Mouse (Mus musculus): Measurements from ENCODE around the gene Cebpz. TPM values are rescaled to one million over a fixed set of nuclear protein-coding genes. Genes with fewer than 3 reads are reported as not detected.

Cebpz gene
- total RNA-seq (2018; cell fraction: chromatin; rRNA removed): 10 to 100 TPM; 11.0 to 41.7 (median 29.6) TPM
- 10 to 100 TPM; 12.2 to 20.0 (median 16.6) TPM for total RNA-seq (2018; cell fraction: cytosol; rRNA removed)
- total RNA-seq (2018; cell fraction: nucleus; rRNA removed): 10 to 100 TPM; 12.3 to 55.9 (median 16.8) TPM
- polyA plus RNA-seq (2018): 14.3 to 26.7 TPM (median 23.4 TPM) in 3 replicates

- WGBS (ENCODE audit: missing documents): 1% methylated on average over 45 of the region's 45 CpGs
- peak within 1 kb of the TSS; percentile 50 for H3K27ac ChIP-seq
- peaks cover 44% of the 10 kb centered on the region for H3K79me2 ChIP-seq (ENCODE audit: inconsistent target)
- peak within 1 kb of the TSS; percentile 99 for H3K4me3 ChIP-seq (ENCODE audit: inconsistent target)
- H3K36me3 ChIP-seq (ENCODE audit: inconsistent target): peaks cover 38% of the 10 kb centered on the region; the same call in 1 of the 2 replicates
Measured at GRCm38 (mm10) chr17:78936466-78937228, at the start of gene Cebpz, which contains the start of gene Ndufaf7. TSS of gene Cebpz (minus strand) at chr17:78937066. TSS of gene Ndufaf7 (plus strand) at chr17:78937136.

DNA sequence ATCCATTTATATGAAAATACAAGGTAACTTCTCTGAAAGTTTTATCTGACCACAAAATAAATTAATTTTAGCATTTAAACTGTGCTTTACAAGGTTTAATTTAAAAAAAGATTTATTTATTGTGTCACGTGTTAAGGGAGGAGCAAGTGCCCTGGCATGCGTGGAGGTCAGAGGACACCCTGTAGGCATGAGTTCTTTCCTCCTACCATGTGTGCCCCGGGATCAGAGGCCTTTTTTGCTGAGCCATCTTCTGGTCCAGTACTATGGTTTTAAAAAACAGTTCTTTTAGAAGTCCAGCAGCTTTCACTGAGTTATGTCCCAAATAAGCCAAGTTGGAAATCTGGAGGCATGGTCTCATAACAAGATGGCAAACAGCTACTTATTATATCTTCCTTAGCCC, 46.9 kb upstream of the Cebpz start:
- Histone ChIP-seq H3K4me3 (ENCODE audit: inconsistent target) (no peak overlapping the region), H3K79me2 (ENCODE audit: inconsistent target) (peaks cover 22% of the 10 kb centered on the region), H3K36me3 (ENCODE audit: inconsistent target) (peaks cover 26% of the 10 kb centered on the region; the same call in 1 of the 2 replicates), H3K27ac (no peak overlapping the region)
- 90% methylated on average over 3 of the region's 3 CpGs for WGBS (ENCODE audit: missing documents)

DNA sequence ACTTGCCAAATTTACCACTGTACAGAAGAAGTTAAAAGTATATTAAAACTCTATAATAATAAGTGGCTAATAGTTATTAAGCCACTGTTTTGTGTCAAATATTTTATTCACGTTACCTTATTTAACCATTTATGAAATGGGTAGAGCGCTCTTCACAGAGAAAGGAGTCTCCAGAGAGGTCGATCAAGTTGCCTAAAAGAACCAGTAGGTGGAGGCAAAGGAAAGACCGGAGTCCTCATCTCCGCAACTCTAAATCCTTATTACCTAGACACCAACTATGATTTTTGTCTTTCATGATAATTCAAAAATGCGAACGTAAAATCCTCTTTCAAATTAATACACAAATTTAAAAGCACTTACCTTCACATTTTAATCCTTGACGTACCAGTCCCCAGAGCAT, 46.3 kb upstream of the Cebpz start:
- WGBS (ENCODE audit: missing documents): 97% methylated on average over 6 of the region's 8 CpGs
- H3K27ac ChIP-seq: no peak overlapping the region
- H3K4me3 ChIP-seq (ENCODE audit: inconsistent target): no peak overlapping the region
- peaks cover 26% of the 10 kb centered on the region; the same call in 1 of the 2 replicates for H3K36me3 ChIP-seq (ENCODE audit: inconsistent target)
- peaks cover 16% of the 10 kb centered on the region for H3K79me2 ChIP-seq (ENCODE audit: inconsistent target)

DNA sequence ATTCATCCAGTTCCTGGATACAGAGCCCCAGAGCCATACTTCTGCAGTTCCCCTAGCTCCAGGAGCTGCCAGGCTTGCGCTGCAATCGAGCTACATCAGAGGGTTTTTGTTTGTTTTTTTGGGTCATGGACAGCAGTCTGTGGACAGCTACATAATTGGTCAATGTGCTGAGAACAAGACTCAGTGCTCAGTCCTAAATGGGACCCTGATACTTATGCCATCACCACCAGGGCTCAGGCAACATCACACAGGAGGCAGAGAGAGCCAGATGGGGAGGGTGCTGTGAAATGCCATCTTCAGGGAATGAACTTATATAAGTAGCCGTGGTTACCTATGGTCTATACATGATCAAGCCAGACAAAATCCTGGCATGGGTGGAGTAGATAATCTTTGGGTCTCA, 31.6 kb upstream of the Cebpz start:
- Histone ChIP-seq H3K4me3 (ENCODE audit: inconsistent target) (no peak overlapping the region), H3K36me3 (ENCODE audit: inconsistent target) (peaks cover 11% of the 10 kb centered on the region; the same call in 1 of the 2 replicates), H3K79me2 (ENCODE audit: inconsistent target) (no peaks in the 10 kb centered on the region), H3K27ac (no peak overlapping the region)
- 93% methylated on average over 3 of the region's 3 CpGs for WGBS (ENCODE audit: missing documents)

DNA sequence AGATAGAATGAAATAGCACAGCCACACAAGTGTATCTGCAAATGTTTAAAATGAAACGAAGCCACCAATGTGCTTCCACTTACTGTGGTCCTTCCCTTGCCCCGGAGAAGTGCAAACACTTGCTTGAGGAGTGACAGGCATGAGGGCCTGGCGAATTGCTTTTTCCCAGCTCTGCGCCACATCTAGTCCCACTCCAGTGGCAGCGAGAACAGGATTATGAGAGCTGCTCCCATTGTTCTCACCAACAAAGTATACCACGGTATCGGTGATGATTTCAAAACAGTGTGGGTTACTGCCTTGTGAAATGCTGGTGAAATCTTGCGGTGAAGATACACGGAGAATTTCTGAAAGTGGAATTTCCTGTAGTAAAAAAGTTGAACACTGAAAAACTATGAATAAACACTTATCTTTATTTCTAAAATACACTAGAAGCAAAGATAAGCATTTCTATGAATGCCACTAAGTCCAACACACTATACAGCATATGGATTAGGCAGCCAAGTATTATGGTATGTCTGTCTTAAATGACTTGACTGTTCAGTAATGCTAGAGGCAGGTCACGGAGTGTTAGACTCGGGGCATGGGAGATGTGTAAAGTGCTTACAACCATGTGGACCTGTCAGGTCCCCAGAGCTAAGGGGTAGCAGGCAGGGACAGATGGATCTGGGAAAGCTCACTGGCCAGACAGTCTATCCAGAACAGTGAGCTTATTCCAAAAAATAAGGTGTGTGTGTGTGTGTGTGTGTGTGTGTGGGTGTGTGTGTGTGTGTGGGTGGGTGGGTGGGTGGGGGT, 29.4 kb upstream of the Cebpz start:
- Histone ChIP-seq H3K79me2 (ENCODE audit: inconsistent target) (no peaks in the 10 kb centered on the region), H3K36me3 (ENCODE audit: inconsistent target) (peaks cover 15% of the 10 kb centered on the region; the same call in 1 of the 2 replicates), H3K4me3 (ENCODE audit: inconsistent target) (no peak overlapping the region), H3K27ac (no peak overlapping the region)
- WGBS (ENCODE audit: missing documents): 49% methylated on average over 11 of the region's 11 CpGs

- 100% methylated on average over 1 of the region's 1 CpGs for WGBS (ENCODE audit: missing documents)
- no peak overlapping the region for H3K4me3 ChIP-seq (ENCODE audit: inconsistent target)
- no peak overlapping the region for H3K27ac ChIP-seq
- H3K79me2 ChIP-seq (ENCODE audit: inconsistent target): no peaks in the 10 kb centered on the region
- peaks cover 29% of the 10 kb centered on the region; the same call in 1 of the 2 replicates for H3K36me3 ChIP-seq (ENCODE audit: inconsistent target)
Measured at GRCm38 (mm10) chr17:78964387-78964786, 27.5 kb upstream of the Cebpz start.

DNA sequence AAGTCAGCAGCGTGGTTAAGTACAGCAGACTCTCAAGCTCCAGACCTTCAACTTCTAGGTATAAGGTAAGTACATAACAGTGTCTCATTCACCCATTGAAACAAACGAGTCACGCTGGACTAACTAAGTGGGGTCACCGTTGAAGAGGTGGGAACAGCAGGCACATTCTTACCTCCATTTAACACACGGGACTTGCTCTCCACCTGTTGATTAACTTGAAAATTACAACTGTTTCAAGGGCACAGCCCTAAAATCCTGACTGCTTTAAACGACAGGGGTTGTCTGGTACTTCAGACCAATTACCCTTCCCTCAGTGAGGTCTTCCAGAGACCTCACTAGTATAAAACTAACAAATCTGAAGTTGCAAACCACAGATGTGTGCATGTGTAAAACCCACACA, 22.6 kb upstream of the Cebpz start:
- no peak overlapping the region for H3K4me3 ChIP-seq (ENCODE audit: inconsistent target)
- H3K36me3 ChIP-seq (ENCODE audit: inconsistent target): peaks cover 54% of the 10 kb centered on the region
- WGBS (ENCODE audit: missing documents): 86% methylated on average over 6 of the region's 6 CpGs
- H3K79me2 ChIP-seq (ENCODE audit: inconsistent target): no peaks in the 10 kb centered on the region
- H3K27ac ChIP-seq: no peak overlapping the region

DNA sequence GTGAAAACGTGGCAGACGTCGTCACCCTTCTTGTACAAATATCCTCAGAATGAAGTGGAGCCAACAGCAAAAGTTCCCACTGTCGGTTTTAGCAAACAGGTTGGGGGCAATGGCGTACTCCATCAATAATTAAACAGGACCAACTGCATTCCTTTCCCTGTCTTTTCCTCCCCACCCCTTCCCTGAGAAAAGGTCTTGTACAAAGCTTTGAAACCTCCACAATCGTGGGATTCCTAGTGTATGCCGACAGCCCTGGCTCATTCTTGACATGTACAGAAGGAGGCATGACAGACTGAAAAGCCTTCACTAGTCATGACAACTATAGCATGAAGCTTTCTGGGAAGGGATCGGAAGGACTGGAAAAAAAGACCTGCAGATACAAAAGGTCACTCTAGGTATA, 16.4 kb upstream of the Cebpz start:
- 94% methylated on average over 8 of the region's 8 CpGs for WGBS (ENCODE audit: missing documents)
- Histone ChIP-seq H3K4me3 (ENCODE audit: inconsistent target) (no peak overlapping the region), H3K79me2 (ENCODE audit: inconsistent target) (no peaks in the 10 kb centered on the region), H3K36me3 (ENCODE audit: inconsistent target) (peaks cover 44% of the 10 kb centered on the region), H3K27ac (no peak overlapping the region)

DNA sequence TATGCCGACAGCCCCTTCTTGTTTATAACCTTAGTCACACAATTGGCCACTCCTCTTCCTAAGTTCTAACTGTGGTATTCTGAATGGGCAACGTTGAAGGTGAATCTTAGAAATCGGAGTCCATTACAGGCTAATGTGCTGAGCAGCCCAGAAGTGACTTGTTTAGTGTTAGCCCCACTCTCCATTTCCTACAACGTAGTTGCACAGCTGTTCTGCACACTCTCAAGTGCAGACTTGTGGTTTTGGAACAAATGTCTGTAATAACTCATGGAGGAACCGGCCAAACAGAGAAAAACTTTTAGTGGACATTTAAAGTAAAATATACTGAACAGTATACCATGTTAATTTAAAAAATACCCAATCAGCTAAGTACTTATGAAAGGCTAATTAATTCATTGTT, 15.2 kb upstream of the Cebpz start:
- Histone ChIP-seq H3K4me3 (ENCODE audit: inconsistent target) (no peak overlapping the region), H3K36me3 (ENCODE audit: inconsistent target) (peaks cover 40% of the 10 kb centered on the region), H3K79me2 (ENCODE audit: inconsistent target) (no peaks in the 10 kb centered on the region), H3K27ac (no peak overlapping the region)
- WGBS (ENCODE audit: missing documents): 85% methylated on average over 5 of the region's 5 CpGs

DNA sequence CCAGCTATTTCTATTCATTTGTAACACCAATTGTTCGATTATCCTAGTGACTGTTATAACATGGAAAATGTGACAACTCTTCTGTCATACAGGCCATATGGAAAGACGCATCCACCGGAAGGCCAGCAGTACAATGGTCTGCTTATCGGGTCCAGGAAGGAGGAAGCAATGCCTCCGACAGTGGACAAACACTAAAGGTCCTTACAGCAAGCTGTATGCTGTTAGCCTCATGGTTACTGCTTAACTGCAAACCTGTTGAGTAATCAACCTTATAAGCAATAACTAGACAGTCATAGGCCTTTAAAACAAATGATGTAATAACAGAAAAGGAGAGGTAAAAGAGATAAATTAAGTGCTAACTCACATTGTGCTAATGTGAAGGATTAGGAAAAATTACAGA, 14.4 kb upstream of the Cebpz start:
- 91% methylated on average over 5 of the region's 5 CpGs for whole genome bisulfite sequencing (ENCODE audit: missing documents)
- no peak overlapping the region for H3K27ac ChIP-seq
- no peak overlapping the region for H3K4me3 ChIP-seq (ENCODE audit: inconsistent target)
- peaks cover 32% of the 10 kb centered on the region; the same call in 1 of the 2 replicates for H3K36me3 ChIP-seq (ENCODE audit: inconsistent target)
- no peaks in the 10 kb centered on the region for H3K79me2 ChIP-seq (ENCODE audit: inconsistent target)

DNA sequence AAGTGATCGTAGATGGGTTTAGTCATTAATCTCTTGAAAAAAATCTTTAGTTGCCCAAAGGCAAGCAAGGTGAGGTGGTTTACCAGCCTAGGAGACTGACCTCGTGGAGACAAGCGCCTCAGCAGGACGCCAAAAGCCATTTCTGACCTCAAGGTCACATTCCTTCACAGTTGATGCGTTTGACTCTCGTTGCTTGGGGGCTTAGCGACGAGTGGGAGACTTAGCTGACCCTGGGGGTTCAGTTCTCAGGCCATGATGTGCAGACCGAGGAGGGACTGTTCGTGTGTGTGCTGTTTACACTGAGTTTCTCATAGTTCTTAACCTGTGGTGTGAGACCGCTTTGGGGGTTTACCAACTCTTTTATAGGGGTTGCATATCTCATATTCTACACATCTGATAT, 5.7 kb upstream of the Cebpz start:
- Histone ChIP-seq H3K27ac (no peak overlapping the region), H3K36me3 (ENCODE audit: inconsistent target) (no peaks in the 10 kb centered on the region; the same call in 1 of the 2 replicates), H3K79me2 (ENCODE audit: inconsistent target) (no peaks in the 10 kb centered on the region), H3K4me3 (ENCODE audit: inconsistent target) (no peak overlapping the region)
- whole genome bisulfite sequencing (ENCODE audit: missing documents): 92% methylated on average over 11 of the region's 11 CpGs

GRCm38 (mm10) chr17:78938927-78939326, 2.1 kb upstream of the Cebpz start:
- H3K27ac ChIP-seq: no peak overlapping the region
- 9% methylated on average over 3 of the region's 4 CpGs for WGBS (ENCODE audit: missing documents)
- no peak overlapping the region for H3K4me3 ChIP-seq (ENCODE audit: inconsistent target)
- H3K79me2 ChIP-seq (ENCODE audit: inconsistent target): peaks cover 29% of the 10 kb centered on the region
- peaks cover 15% of the 10 kb centered on the region; the same call in 1 of the 2 replicates for H3K36me3 ChIP-seq (ENCODE audit: inconsistent target)

DNA sequence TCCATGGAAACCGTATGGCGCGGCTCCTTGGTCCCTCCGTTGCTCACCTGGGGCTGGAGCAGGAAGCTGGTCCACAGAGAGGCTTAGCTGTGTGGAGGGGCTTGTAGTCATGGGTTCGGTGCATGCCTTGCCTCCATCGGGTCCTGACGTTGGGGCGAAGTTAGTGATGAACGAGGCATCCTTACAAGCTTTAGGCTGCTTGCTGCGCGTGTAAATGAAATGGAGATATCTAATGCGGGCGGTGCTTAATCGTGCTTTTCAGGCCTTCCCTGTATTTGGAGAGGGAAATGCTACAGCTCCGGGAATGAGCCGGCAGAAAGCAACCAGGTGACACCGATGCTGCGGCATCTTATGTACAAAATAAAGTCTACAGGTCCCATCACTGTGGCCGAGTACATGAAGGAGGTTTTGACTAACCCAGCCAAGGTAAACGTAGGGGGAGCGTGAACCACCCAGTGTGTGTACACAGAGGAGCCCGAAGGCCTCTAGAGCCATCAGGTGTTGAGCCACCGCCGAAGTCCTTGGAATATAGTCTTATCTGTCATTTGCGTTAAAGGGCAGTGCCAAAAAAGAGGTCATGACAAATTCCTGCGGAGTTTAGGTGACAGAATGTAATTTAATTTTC, 475 bp upstream of the Cebpz start:
- Histone ChIP-seq H3K4me3 (ENCODE audit: inconsistent target) (peak overlapping the region; percentile 99), H3K36me3 (ENCODE audit: inconsistent target) (peaks cover 31% of the 10 kb centered on the region; the same call in 1 of the 2 replicates), H3K79me2 (ENCODE audit: inconsistent target) (peaks cover 44% of the 10 kb centered on the region), H3K27ac (peak overlapping the region; percentile 50; the same call in 1 of the 2 replicates)
- 15% methylated on average over 26 of the region's 26 CpGs for WGBS (ENCODE audit: missing documents)

DNA sequence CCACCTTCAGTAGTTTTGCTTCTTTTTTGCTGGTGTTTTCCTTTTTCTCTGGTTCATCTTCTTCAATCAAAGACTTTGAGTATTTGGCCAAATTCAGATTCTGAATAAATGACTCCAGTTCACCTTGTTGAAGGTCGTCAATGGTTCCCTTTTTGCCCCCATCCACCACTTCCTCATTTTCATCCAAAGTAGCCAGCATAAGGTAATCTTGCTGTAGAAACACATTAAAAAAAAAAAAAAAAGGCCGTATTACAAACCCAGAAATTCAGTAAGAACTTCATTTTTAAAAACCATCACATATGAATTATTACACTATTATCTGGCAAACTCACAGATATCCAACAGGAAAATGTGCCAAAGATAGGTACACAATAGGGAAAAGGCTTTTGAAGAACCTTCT, 1.0 kb downstream of the Cebpz start:
- WGBS (ENCODE audit: missing documents): 0% methylated on average over 2 of the region's 2 CpGs
- H3K36me3 ChIP-seq (ENCODE audit: inconsistent target): peaks cover 46% of the 10 kb centered on the region
- H3K27ac ChIP-seq: no peak overlapping the region
- peak overlapping the region; percentile 99 for H3K4me3 ChIP-seq (ENCODE audit: inconsistent target)
- peaks cover 44% of the 10 kb centered on the region for H3K79me2 ChIP-seq (ENCODE audit: inconsistent target)
